Mouse (Mus musculus) hindbrain, postnatal 0 days (tissue): ENCODE data around the gene Pclo. TPM values are rescaled to one million over a fixed set of nuclear protein-coding genes. Genes with fewer than 3 reads are reported as not detected.
A peak's percentile ranks its signal among the peaks of the same experiment; 100 is the strongest.

ENCODE experiments used
- ATAC-seq: fragments of 200-750 bp; cut with Nextera tagmentation; 2 replicates; pipeline ENCODE4 v1.8.0; 2017; ENCODE audit warnings: mild to moderate bottlenecking, moderate TSS enrichment, moderate library complexity
- DNase-seq: peaks from one replicate; pipeline ENCODE4 v3.0.0-alpha.2; 2015; ENCODE audit warnings: low spot score
- H3K27ac ChIP-seq: fragments of 300-500 bp; sonication (generic); 2 replicates; pipeline ENCODE4 v1.5.1; 2014; ENCODE audit warnings: mild to moderate bottlenecking
- H3K27me3 ChIP-seq: fragments of 300-500 bp; sonication (generic); 2 replicates; pipeline ENCODE4 v1.6.1; 2014; ENCODE audit warnings: low read length, mixed read lengths; ENCODE audit not compliant: insufficient read depth
- H3K36me3 ChIP-seq: fragments of 300-500 bp; sonication (generic); 2 replicates; pipeline ENCODE4 v1.6.1; 2014; ENCODE audit warnings: low read length, mixed read lengths; ENCODE audit not compliant: insufficient read depth
- H3K4me1 ChIP-seq: fragments of 300-500 bp; sonication (generic); 2 replicates; pipeline ENCODE4 v1.6.1; 2014; ENCODE audit warnings: antibody characterized with exemption, low read length, mixed read lengths; ENCODE audit not compliant: insufficient read depth
- H3K4me2 ChIP-seq: fragments of 300-500 bp; sonication (generic); 2 replicates; pipeline ENCODE4 v1.6.1; 2014; ENCODE audit warnings: low read depth, mild to moderate bottlenecking, low read length, moderate library complexity, mixed read lengths
- H3K4me3 ChIP-seq: fragments of 300-500 bp; sonication (generic); 2 replicates; pipeline ENCODE4 v1.5.1; 2014; ENCODE audit warnings: low read length
- H3K9ac ChIP-seq: fragments of 300-500 bp; sonication (generic); replicated peaks from 2 replicates; pipeline ENCODE4 v1.6.1; 2014; ENCODE audit warnings: mild to moderate bottlenecking, low read length, moderate library complexity, mixed read lengths
- H3K9me3 ChIP-seq: fragments of 300-500 bp; sonication (generic); 2 replicates; pipeline ENCODE4 v1.6.1; 2016; ENCODE audit warnings: low read length, mixed read lengths
- CTCF ChIP-seq: IDR thresholded peaks from 2 replicates; pipeline ENCODE4 v1.5.1; 2016; ENCODE audit warnings: antibody characterized with exemption, control low read depth, low read depth
- WGBS: fragments of 180-500 bp; shearing (Covaris S2); extraction: QIAGEN DNeasy Blood & Tissue Kit; methylation state at CpG from one replicate; pipeline ENCODE4 v1.1.7; 2014; 5-methylcytosine and 5-hydroxymethylcytosine counted together
- polyA plus RNA-seq: library from polyadenylated mRNA; unstranded; fragments of >200 nt; fragmentation: Nextera tagmentation; extraction: Ambion mirVana; gene quantifications from 2 replicates; pipeline ENCODE4 v1.2.1, GENCODE M21; 2015
- total RNA-seq: library from RNA; depleted of rRNA; stranded (reverse); fragments of >200 nt; gene quantifications from 2 replicates; pipeline ENCODE4 v1.2.3, GENCODE M21; 2014

Pclo gene
- total and polyA plus RNA-seq, 2 experiments from 2014 or later = 10.9 to 37.5 TPM

GRCm38 (mm10) chr5:14707311-14707710, 192.6 kb downstream of the Pclo start:
- Histone ChIP-seq H3K27ac (no peak overlapping the region), H3K9ac (no peak overlapping the region), H3K4me1 (no peaks in the 10 kb centered on the region), H3K36me3 (peaks cover under 1% of the 10 kb centered on the region; the same call in 1 of the 2 replicates), H3K4me3 (no peak overlapping the region), H3K9me3 (no peaks in the 10 kb centered on the region; the same call in 1 of the 2 replicates), H3K4me2 (no peak overlapping the region), H3K27me3 (no peaks in the 10 kb centered on the region)
- ATAC-seq (no peak), DNase-seq (no peak)
- no peak for TF ChIP-seq CTCF
- WGBS = 45% methylated on average over 4 of the region's 4 CpGs

DNA sequence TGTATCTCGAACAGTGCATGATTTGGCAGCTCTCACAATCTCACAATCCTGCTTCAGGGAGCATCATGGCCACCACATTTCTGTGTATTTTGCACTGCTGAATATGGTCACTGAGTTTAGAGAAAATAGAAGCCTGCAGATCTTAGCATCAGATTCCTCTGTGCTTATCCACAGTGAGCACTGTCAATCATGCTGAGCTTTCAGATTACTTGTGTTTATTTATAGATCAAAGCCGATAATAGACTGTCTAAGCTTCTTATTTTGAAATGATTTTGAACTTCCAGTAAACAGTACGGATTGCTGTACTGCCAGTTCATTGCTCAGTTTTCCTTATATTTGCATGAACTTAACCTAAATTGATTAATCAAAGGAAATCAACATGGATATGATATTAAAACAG, 208.9 kb downstream of the Pclo start:
- Histone ChIP-seq H3K27ac (no peak overlapping the region), H3K4me2 (no peak overlapping the region), H3K4me1 (no peaks in the 10 kb centered on the region), H3K4me3 (no peak overlapping the region), H3K9me3 (no peaks in the 10 kb centered on the region), H3K27me3 (no peaks in the 10 kb centered on the region), H3K36me3 (no peaks in the 10 kb centered on the region), H3K9ac (no peak overlapping the region)
- ATAC-seq (0 out of 2 replicates have a peak, but pooled peaks have one; percentile 24), DNase-seq (no peak)
- 77% methylated on average over 3 of the region's 3 CpGs for WGBS
- TF ChIP-seq CTCF = no peak

DNA sequence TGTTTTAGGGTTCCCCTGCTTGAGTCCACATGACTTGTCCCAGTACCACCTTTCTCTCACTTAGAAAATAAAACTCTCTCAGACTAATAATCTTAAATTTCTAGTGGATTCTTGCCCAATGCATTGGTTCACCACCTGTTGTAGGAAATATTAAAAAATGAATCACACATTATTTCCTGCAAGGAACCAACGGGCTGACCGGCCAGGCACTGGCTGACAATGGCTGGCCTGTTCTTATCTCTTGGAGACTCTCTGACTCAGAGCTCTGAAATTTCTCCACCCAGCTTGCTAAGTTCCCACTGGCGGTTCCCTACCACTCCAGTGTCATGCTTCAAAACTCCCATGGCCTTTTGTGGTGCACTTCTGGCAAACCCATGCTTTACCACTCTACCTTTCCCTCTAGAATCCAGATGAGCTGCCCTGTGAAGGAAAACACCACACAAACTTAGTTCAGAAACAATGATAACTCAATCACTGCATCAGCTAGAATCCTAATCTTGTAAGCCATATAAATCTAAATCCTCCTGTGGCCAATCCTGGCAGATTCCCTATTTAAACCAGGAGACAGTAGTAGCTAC, 214.0 kb downstream of the Pclo start:
- WGBS = 90% methylated on average over 3 of the region's 3 CpGs
- ATAC-seq (no peak), DNase-seq (no peak)
- Histone ChIP-seq H3K9ac (no peak overlapping the region), H3K4me3 (no peak overlapping the region), H3K4me1 (no peaks in the 10 kb centered on the region), H3K4me2 (no peak overlapping the region), H3K27ac (no peak overlapping the region), H3K36me3 (no peaks in the 10 kb centered on the region), H3K9me3 (no peaks in the 10 kb centered on the region), H3K27me3 (no peaks in the 10 kb centered on the region)
- no peak for TF ChIP-seq CTCF

DNA sequence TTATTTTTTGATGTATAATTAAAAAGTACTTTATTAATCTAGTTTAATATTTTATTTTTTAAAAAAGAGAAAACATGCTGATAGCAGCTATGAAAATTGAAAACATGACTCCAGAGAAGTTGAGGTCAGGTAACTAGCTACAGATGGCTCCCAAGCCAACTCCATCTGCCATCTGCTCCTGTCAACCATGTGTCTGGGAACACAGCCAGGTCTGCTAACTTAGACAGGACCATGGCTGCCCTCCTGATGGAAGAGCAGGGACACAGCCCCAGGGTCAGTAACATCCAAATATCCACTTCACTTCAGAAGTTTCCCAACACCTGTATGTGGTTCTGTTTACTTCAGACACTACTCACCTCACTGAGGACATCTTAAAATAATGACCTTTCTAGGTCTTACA, 236.2 kb downstream of the Pclo start:
- Histone ChIP-seq H3K4me1 (no peaks in the 10 kb centered on the region), H3K9me3 (no peaks in the 10 kb centered on the region), H3K4me2 (no peak overlapping the region), H3K36me3 (no peaks in the 10 kb centered on the region), H3K4me3 (no peak overlapping the region), H3K27ac (no peak overlapping the region), H3K9ac (no peak overlapping the region), H3K27me3 (no peaks in the 10 kb centered on the region)
- no peak for TF ChIP-seq CTCF
- DNase-seq (peak; percentile 70), ATAC-seq (peak; percentile 77)

- H3K4me3 ChIP-seq = no peak overlapping the region
- no peaks in the 10 kb centered on the region for H3K27me3 ChIP-seq
- H3K36me3 ChIP-seq = peaks cover 7% of the 10 kb centered on the region; the same call in 1 of the 2 replicates
- no peak overlapping the region for H3K27ac ChIP-seq
- ATAC-seq (no peak), DNase-seq (no peak)
- no peak overlapping the region for H3K9ac ChIP-seq
- no peak for TF ChIP-seq CTCF
- no peaks in the 10 kb centered on the region for H3K4me1 ChIP-seq
- WGBS = 91% methylated on average over 11 of the region's 11 CpGs
- no peaks in the 10 kb centered on the region for H3K9me3 ChIP-seq
- no peak overlapping the region for H3K4me2 ChIP-seq
Observed at GRCm38 (mm10) chr5:14766686-14767085, 252.0 kb downstream of the Pclo start.

GRCm38 (mm10) chr5:14782362-14783082, 267.8 kb downstream of the Pclo start:
- H3K4me3 ChIP-seq = no peak overlapping the region
- no peak for ATAC-seq
- WGBS = 33% methylated on average over 1 of the region's 1 CpGs

DNA sequence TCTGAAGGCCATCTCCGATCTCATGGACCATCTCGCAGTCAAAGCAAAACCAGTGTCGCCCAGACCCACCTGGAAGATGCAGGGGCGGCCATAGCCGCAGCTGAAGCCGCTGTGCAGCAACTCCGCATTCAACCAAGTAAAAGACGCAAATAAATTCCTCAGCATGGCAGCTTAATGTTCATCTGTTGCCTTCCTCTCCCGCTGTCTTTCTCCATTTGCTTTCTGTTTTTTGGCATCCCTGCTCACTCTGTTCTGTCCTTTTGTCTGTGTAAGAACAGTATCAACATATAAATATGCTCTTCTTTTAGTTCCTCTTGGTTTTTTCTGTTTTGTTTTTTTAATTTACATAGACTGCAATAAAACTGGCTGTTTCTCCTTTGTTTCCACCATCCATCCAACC, 279.2 kb downstream of the Pclo start:
- Histone ChIP-seq H3K4me2 (no peak overlapping the region), H3K27ac (no peak overlapping the region), H3K27me3 (no peaks in the 10 kb centered on the region), H3K4me1 (no peaks in the 10 kb centered on the region), H3K36me3 (no peaks in the 10 kb centered on the region; the same call in 1 of the 2 replicates), H3K4me3 (no peak overlapping the region), H3K9ac (no peak overlapping the region), H3K9me3 (no peaks in the 10 kb centered on the region)
- ATAC-seq = no peak
- TF ChIP-seq CTCF = no peak
- no peak for DNase-seq
- WGBS = 91% methylated on average over 9 of the region's 9 CpGs

More at GRCm38 (mm10) chr5:14782362-14783082, 267.8 kb downstream of the Pclo start:
- H3K36me3 ChIP-seq = no peaks in the 10 kb centered on the region
- no peaks in the 10 kb centered on the region for H3K27me3 ChIP-seq
- H3K4me1 ChIP-seq = no peaks in the 10 kb centered on the region
- no peaks in the 10 kb centered on the region for H3K9me3 ChIP-seq
- no peak for TF ChIP-seq CTCF
- H3K9ac ChIP-seq = no peak overlapping the region
- DNase-seq = no peak
- H3K4me2 ChIP-seq = no peak overlapping the region
- no peak overlapping the region for H3K27ac ChIP-seq
